Mouse (Mus musculus): ENCODE results near the gene Rara. TPM values are rescaled to one million over a fixed set of nuclear protein-coding genes. Genes with fewer than 3 reads are reported as not detected.

Gene Rara
- total RNA-seq, 2 experiments from 2014 or later, result 16.6 to 16.9 TPM

GRCm38 (mm10) chr11:99010124-99010523, 82.5 kb downstream of the Rara start:
- intact Hi-C loops (cut with DNase I), result no loop called here
- no peak for DNase-seq (ENCODE audit: extremely low spot score in 1 of 2, low spot score in 2 of 2)

GRCm38 (mm10) chr11:99010706-99011105, 83.1 kb downstream of the Rara start:
- no peak for DNase-seq (ENCODE audit: extremely low spot score in 1 of 2, low spot score in 2 of 2)
- intact Hi-C loops (cut with DNase I), result no loop called here

- intact Hi-C loops (cut with DNase I), result no loop called here
- DNase-seq (ENCODE audit: extremely low spot score in 1 of 2, low spot score in 2 of 2), result no peak
These were observed 86.2 kb downstream of the Rara start for GRCm38 (mm10) chr11:99013856-99014255.

GRCm38 (mm10) chr11:99019844-99020243, 92.2 kb downstream of the Rara start:
- intact Hi-C loops (cut with DNase I), result no loop called here
- no peak for DNase-seq (ENCODE audit: extremely low spot score in 1 of 2, low spot score in 2 of 2)

- intact Hi-C loops (cut with DNase I), result no loop called here
- no peak for DNase-seq (ENCODE audit: extremely low spot score in 1 of 2, low spot score in 2 of 2)
These were observed 94.8 kb downstream of the Rara start for GRCm38 (mm10) chr11:99022384-99022933.

- no peak for DNase-seq (ENCODE audit: extremely low spot score in 1 of 2, low spot score in 2 of 2)
- intact Hi-C loops (cut with DNase I), result no loop called here
These were observed 95.5 kb downstream of the Rara start for GRCm38 (mm10) chr11:99023094-99023493.

GRCm38 (mm10) chr11:99023500-99024467, 96.2 kb downstream of the Rara start, which contains the start of gene Top2a:
Gene Top2a, minus strand, starts transcription at chr11:99024189.
- intact Hi-C loops (cut with DNase I), result no loop called here
- DNase-seq (ENCODE audit: extremely low spot score in 1 of 2, low spot score in 2 of 2), result peak; percentile 71 to 99

Other genes starting within 250 kb of the Rara start
- gene Psmd3, start 245.3 kb upstream of the Rara start, total RNA-seq (2021), result 100 to 1,000 TPM; 136 to 138 TPM
- gene Csf3, start 226.6 kb upstream of the Rara start, total RNA-seq (2021), result not detected
- 100 to 1,000 TPM in 1 of 2 experiments, 10 to 100 TPM in 1; 91.7 to 102 TPM for gene Med24, start 198.4 kb upstream of the Rara start, total RNA-seq (2021)
- gene Thra, start 187.2 kb upstream of the Rara start, total RNA-seq (2021), result 1,000 to 10,000 TPM; 1,115 to 1,123 TPM
- 10 to 100 TPM; 63.3 to 70.5 TPM for gene Nr1d1, start 152.5 kb upstream of the Rara start, total RNA-seq (2021)
- gene Msl1, start 132.3 kb upstream of the Rara start, total RNA-seq (2021), result 100 to 1,000 TPM; 162 to 177 TPM
- 10 to 100 TPM; 52.3 to 55.8 TPM for gene Casc3, start 122.9 kb upstream of the Rara start, total RNA-seq (2021)
- 100 to 1,000 TPM; 121 to 122 TPM for gene Rapgefl1, start 91.0 kb upstream of the Rara start, total RNA-seq (2021)
- gene Wipf2, start 64.2 kb upstream of the Rara start, total RNA-seq (2021), result 10 to 100 TPM; 28.5 to 29.6 TPM
- gene Cdc6, start 20.0 kb upstream of the Rara start, total RNA-seq (2021), result under 1 TPM; 0.32 TPM
- gene Gjd3, start 55.2 kb downstream of the Rara start, total RNA-seq (2021), result 1 to 10 TPM; 4.1 to 5.1 TPM
- 10 to 100 TPM; 10.1 to 12.0 TPM for gene Top2a, start 96.4 kb downstream of the Rara start, total RNA-seq (2021)
- gene Igfbp4, start 113.4 kb downstream of the Rara start, total RNA-seq (2021), result 10 to 100 TPM; 78.1 to 83.3 TPM
- gene Tns4, start 161.5 kb downstream of the Rara start, total RNA-seq (2021), result under 1 TPM in 1 of 2 experiments, not detected in 1; 0.51 TPM
- not detected for gene Ccr7, start 227.3 kb downstream of the Rara start, total RNA-seq (2021)

All from left cerebral cortex, postnatal 10 days (tissue).